Mouse (Mus musculus) heart, embryonic 15.5 days (tissue): ENCODE data around the gene Zyx. TPM values are rescaled to one million over a fixed set of nuclear protein-coding genes. Genes with fewer than 3 reads are reported as not detected.
A peak's percentile ranks its signal among the peaks of the same experiment; 100 is the strongest.

Source experiments
- ATAC-seq: fragments of 200-750 bp; cut with Nextera tagmentation; replicated peaks from 2 replicates; pipeline ENCODE4 v1.8.0; 2017; ENCODE audit warnings: low read depth, moderate TSS enrichment; ENCODE audit not compliant: insufficient number of reproducible peaks, insufficient read depth, low FRiP score
- H3K27ac ChIP-seq: fragments of 300-500 bp; sonication (generic); 2 replicates; pipeline ENCODE4 v1.5.1; 2015; ENCODE audit warnings: mild to moderate bottlenecking, inconsistent platforms
- H3K27me3 ChIP-seq: fragments of 300-500 bp; sonication (generic); 2 replicates; pipeline ENCODE4 v1.6.1; 2015; ENCODE audit warnings: inconsistent platforms
- H3K36me3 ChIP-seq: fragments of 300-500 bp; sonication (generic); 2 replicates; pipeline ENCODE4 v1.6.1; 2015; ENCODE audit warnings: mild to moderate bottlenecking, inconsistent platforms
- H3K4me1 ChIP-seq: fragments of 300-500 bp; sonication (generic); replicated peaks from 2 replicates; pipeline ENCODE4 v1.6.1; 2015; ENCODE audit warnings: inconsistent platforms
- H3K4me2 ChIP-seq: fragments of 300-500 bp; sonication (generic); 2 replicates; pipeline ENCODE4 v1.6.1; 2015; ENCODE audit warnings: inconsistent platforms, mild to moderate bottlenecking, moderate library complexity
- H3K4me3 ChIP-seq: fragments of 300-500 bp; sonication (generic); 2 replicates; pipeline ENCODE4 v1.5.1; 2015; ENCODE audit warnings: mild to moderate bottlenecking, inconsistent platforms
- H3K9ac ChIP-seq: fragments of 300-500 bp; sonication (generic); 2 replicates; pipeline ENCODE4 v1.6.1; 2015; ENCODE audit warnings: mild to moderate bottlenecking, inconsistent platforms
- H3K9me3 ChIP-seq: fragments of 300-500 bp; sonication (generic); replicated peaks from 2 replicates; pipeline ENCODE4 v1.6.1; 2016; ENCODE audit warnings: inconsistent platforms
- WGBS: fragments of 180-500 bp; shearing (Covaris S2); methylation state at CpG from one replicate; pipeline ENCODE4 v1.1.7; 2015; ENCODE audit warnings: mixed read lengths; 5-methylcytosine and 5-hydroxymethylcytosine counted together
- polyA plus RNA-seq: library from polyadenylated mRNA; unstranded; fragments of >200 nt; fragmentation: Nextera tagmentation; extraction: Ambion mirVana; gene quantifications from 2 replicates; pipeline ENCODE4 v1.2.1, GENCODE M21; 2015

Zyx gene
- polyA plus RNA-seq, 1 experiment from 2014 or later, result 136 TPM

GRCm38 (mm10) chr6:42330216-42330615 lies 19.2 kb upstream of the Zyx start:
- Histone ChIP-seq H3K4me2 (no peak overlapping the region), H3K27me3 (no peaks in the 10 kb centered on the region), H3K9ac (no peak overlapping the region), H3K4me3 (no peak overlapping the region), H3K4me1 (no peaks in the 10 kb centered on the region; the same call in 1 of the 2 replicates), H3K9me3 (no peaks in the 10 kb centered on the region), H3K27ac (no peak overlapping the region), H3K36me3 (no peaks in the 10 kb centered on the region)
- ATAC-seq, result no peak
- WGBS, result 68% methylated on average over 3 of the region's 3 CpGs

GRCm38 (mm10) chr6:42330946-42331345 lies 18.5 kb upstream of the Zyx start:
- no peak overlapping the region for H3K4me3 ChIP-seq
- no peaks in the 10 kb centered on the region for H3K4me1 ChIP-seq
- WGBS, result 88% methylated on average over 3 of the region's 3 CpGs
- H3K4me2 ChIP-seq, result no peak overlapping the region
- no peak overlapping the region for H3K27ac ChIP-seq
- no peaks in the 10 kb centered on the region for H3K36me3 ChIP-seq
- H3K27me3 ChIP-seq, result no peaks in the 10 kb centered on the region
- H3K9me3 ChIP-seq, result no peaks in the 10 kb centered on the region
- no peak for ATAC-seq
- H3K9ac ChIP-seq, result no peak overlapping the region

DNA sequence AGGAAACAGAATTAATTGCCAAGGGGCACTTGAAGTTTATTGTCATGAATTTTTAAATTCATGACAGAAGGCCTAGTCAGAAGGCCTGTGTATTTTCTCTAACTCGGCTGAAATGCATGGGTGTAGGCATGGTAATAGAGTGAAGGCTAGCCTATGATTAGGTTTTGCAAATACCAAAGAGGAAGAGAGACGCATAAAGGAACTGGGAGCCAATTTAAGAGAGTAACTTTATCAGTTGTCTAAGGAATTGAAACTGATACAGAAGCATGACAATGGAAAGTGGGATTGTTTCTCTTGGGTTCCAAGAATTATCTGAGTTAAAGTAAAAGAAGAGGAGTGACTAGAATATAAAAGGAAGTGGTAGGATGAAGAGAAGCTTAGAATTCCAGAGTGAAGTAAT lies 10.2 kb upstream of the Zyx start:
- 74% methylated on average over 2 of the region's 2 CpGs for WGBS
- no peaks in the 10 kb centered on the region for H3K4me1 ChIP-seq

GRCm38 (mm10) chr6:42339981-42340380 lies 9.4 kb upstream of the Zyx start:
- H3K4me2 ChIP-seq, result no peak overlapping the region
- H3K27ac ChIP-seq, result no peak overlapping the region
- H3K9ac ChIP-seq, result no peak overlapping the region
- no peaks in the 10 kb centered on the region for H3K27me3 ChIP-seq
- H3K4me1 ChIP-seq, result no peaks in the 10 kb centered on the region
- 68% methylated on average over 5 of the region's 5 CpGs for WGBS
- ATAC-seq, result no peak
- no peak overlapping the region for H3K4me3 ChIP-seq
- H3K36me3 ChIP-seq, result no peaks in the 10 kb centered on the region
- H3K9me3 ChIP-seq, result no peaks in the 10 kb centered on the region

More for the DNA sequence above, 10.2 kb upstream of the Zyx start:
- Histone ChIP-seq H3K9me3 (no peaks in the 10 kb centered on the region), H3K4me3 (no peak overlapping the region), H3K27me3 (no peaks in the 10 kb centered on the region), H3K9ac (no peak overlapping the region), H3K36me3 (no peaks in the 10 kb centered on the region), H3K4me2 (no peak overlapping the region), H3K27ac (no peak overlapping the region)
- no peak for ATAC-seq

DNA sequence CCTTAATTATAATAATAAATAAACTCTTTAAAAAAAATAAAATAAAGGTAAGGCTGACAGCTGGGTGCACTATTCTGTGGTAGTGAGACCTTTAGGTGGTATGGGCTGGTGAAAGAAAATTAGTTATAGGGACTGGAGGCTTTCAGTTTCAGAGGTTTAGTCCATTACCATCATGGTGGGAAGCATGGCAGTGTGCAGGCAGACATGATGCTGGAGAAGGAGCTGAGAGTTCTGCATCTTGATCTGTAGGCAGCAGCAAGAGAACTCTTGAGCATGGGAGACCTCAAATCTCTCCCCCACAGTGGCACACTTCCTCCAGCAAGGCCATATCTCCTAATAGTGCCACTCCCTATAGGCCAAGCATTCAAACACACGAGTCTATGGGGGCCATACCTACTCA lies 7.3 kb upstream of the Zyx start:
- Histone ChIP-seq H3K4me2 (no peak overlapping the region), H3K27ac (no peak overlapping the region), H3K4me1 (no peaks in the 10 kb centered on the region), H3K36me3 (no peaks in the 10 kb centered on the region), H3K9ac (no peak overlapping the region), H3K9me3 (no peaks in the 10 kb centered on the region), H3K27me3 (no peaks in the 10 kb centered on the region), H3K4me3 (no peak overlapping the region)
- 73% methylated on average over 1 of the region's 1 CpGs for WGBS
- ATAC-seq, result no peak

DNA sequence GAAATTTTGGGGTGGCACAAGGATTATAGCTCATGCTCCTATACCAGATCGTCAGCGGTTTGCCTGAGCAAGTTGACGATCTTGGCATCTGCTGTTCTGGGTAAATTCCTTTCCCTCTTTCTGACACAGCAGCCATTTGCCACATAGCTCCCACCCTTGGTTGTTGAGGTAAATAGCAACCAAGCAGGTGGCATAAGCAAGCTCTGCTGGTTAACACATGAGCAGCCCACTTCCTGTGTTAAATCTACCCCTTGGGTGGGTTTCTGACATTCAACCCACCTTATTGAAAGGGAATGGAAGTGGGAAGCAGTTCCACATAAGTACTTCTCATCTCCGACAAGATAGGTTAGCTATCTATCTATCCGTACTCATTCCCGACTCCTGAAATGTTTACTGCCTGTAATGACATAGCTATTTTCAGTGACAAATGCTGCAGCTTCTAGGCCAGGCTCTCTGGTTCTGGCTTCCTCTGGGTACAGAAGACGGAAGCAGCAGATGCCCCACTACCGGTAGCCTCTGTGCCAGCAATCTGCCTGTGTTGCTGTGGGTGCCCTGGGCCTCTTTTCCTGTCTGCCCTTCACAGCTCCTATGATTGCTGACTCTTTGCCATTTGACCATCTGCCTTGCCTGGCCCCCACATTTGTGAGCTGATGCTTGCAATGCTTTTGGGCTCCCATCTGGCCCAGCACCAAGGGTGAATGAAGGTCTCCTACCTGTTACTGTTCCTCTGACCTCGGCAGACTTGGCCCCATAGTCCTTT lies 5.9 kb upstream of the Zyx start:
- Histone ChIP-seq H3K27me3 (no peaks in the 10 kb centered on the region), H3K4me2 (no peak overlapping the region), H3K9me3 (no peaks in the 10 kb centered on the region), H3K36me3 (no peaks in the 10 kb centered on the region), H3K4me1 (0 out of 2 replicates have a peak, but pooled peaks cover under 1% of the 10 kb centered on the region), H3K9ac (no peak overlapping the region), H3K4me3 (no peak overlapping the region), H3K27ac (no peak overlapping the region)
- no peak for ATAC-seq
- WGBS, result 69% methylated on average over 9 of the region's 9 CpGs

DNA sequence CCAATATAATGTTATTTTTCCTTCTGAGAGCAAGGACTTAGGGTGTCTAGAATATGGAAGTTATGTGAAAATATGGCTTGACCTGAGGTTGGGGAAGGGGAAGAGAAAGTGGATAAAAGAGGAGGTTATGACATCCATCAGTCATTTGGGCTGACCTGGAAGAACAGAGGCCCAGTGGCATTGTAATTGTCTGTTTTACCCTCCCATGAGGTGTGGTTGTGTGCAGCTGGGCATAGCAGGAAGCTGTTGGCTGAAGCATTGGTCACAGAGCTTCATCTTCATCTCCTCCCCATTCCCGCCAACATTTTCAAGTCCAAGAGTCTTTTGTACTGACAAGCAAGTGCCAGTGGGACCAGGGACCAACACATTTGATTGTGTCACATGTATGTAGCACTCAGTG lies 5.2 kb upstream of the Zyx start:
- Histone ChIP-seq H3K4me1 (peaks cover 3% of the 10 kb centered on the region; the same call in 1 of the 2 replicates), H3K9ac (no peak overlapping the region), H3K27ac (no peak overlapping the region), H3K4me3 (no peak overlapping the region), H3K4me2 (no peak overlapping the region), H3K36me3 (no peaks in the 10 kb centered on the region), H3K27me3 (no peaks in the 10 kb centered on the region), H3K9me3 (no peaks in the 10 kb centered on the region)
- 75% methylated on average over 1 of the region's 1 CpGs for WGBS
- no peak for ATAC-seq

- no peak for ATAC-seq
- Histone ChIP-seq H3K4me2 (peak overlapping the region; percentile 66), H3K9ac (no peak overlapping the region), H3K4me1 (peaks cover 29% of the 10 kb centered on the region), H3K27ac (peak overlapping the region; percentile 97; the same call in 1 of the 2 replicates), H3K4me3 (peak overlapping the region; percentile 81), H3K9me3 (no peaks in the 10 kb centered on the region), H3K36me3 (0 out of 2 replicates have a peak, but pooled peaks cover 9% of the 10 kb centered on the region), H3K27me3 (no peaks in the 10 kb centered on the region)
- 37% methylated on average over 12 of the region's 12 CpGs for WGBS
Measured at GRCm38 (mm10) chr6:42348281-42349005, 987 bp upstream of the Zyx start.

- H3K27me3 ChIP-seq, result no peaks in the 10 kb centered on the region
- peak; percentile 32 for ATAC-seq
- H3K9me3 ChIP-seq, result no peaks in the 10 kb centered on the region
- H3K4me3 ChIP-seq, result peak overlapping the region; percentile 81
- peak overlapping the region; percentile 66 for H3K4me2 ChIP-seq
- H3K36me3 ChIP-seq, result 0 out of 2 replicates have a peak, but pooled peaks cover 12% of the 10 kb centered on the region
- WGBS, result under 1% methylated on average over 11 of the region's 11 CpGs
- peak overlapping the region; percentile 88 for H3K9ac ChIP-seq
- H3K27ac ChIP-seq, result peak overlapping the region; percentile 97
- peaks cover 35% of the 10 kb centered on the region for H3K4me1 ChIP-seq
Measured at GRCm38 (mm10) chr6:42349006-42349425, 414 bp upstream of the Zyx start.

DNA sequence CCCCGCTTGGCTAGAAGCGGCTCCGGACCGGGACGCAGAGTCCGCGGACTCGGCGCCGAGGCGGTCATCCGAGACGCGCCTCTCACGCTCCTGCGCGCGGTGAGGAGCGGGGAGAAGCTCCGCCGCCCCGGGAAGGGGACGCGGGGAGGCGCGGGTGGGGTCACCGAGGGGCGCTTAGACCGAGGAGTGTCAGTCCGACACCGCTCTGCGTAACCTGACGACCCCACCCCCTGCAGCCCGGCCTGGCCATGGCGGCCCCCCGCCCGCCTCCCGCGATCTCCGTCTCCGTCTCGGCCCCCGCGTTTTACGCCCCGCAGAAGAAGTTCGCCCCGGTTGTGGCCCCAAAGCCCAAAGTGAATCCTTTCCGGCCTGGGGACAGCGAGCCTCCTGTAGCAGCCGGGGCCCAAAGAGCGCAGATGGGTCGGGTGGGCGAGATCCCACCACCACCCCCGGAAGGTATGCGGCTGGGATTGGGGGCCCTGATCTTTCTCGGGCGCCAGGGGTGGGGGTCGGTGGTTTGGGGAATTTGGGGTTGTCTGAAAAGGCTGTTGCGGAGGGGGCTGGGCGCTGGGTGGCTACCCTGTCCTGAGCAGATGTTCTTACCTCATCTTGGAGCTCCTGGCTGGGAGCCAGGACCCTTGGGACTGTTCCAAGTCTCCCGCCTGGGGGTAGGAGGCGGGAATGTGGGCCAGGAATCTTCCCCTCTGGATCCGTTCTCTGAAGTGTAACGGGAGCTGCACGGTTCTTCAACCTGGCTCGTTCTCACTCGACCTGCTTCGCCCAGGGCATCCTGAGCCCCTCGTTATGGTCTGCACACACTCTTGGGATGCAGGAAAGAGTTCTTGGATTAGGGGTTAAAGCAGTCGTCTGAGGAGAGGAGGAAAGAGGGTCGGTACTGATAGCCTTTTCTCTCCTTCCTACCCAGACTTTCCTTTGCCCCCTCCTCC lies 864 bp downstream of the Zyx start:
- H3K9ac ChIP-seq, result peak overlapping the region; percentile 88
- peak overlapping the region; percentile 66 for H3K4me2 ChIP-seq
- H3K27me3 ChIP-seq, result no peaks in the 10 kb centered on the region
- no peaks in the 10 kb centered on the region for H3K9me3 ChIP-seq
- H3K27ac ChIP-seq, result peak overlapping the region; percentile 97
- H3K4me1 ChIP-seq, result peaks cover 47% of the 10 kb centered on the region
- H3K36me3 ChIP-seq, result peaks cover 20% of the 10 kb centered on the region; the same call in 1 of the 2 replicates
- WGBS, result under 1% methylated on average over 71 of the region's 72 CpGs
- H3K4me3 ChIP-seq, result peak overlapping the region; percentile 81
- ATAC-seq, result peak; percentile 28
